Mouse (Mus musculus): ENCODE data around the gene Helz2. TPM values are rescaled to one million over a fixed set of nuclear protein-coding genes. Genes with fewer than 3 reads are reported as not detected.

Gene Helz2
- polyA plus RNA-seq, 1 experiment from 2014 or later, result 1.7 TPM

Other genes starting within 250 kb of the Helz2 start
- gene Chrna4, start 198.5 kb downstream of the Helz2 start, polyA plus RNA-seq (2016; fragmentation: Nextera tagmentation; extraction: Ambion mirVana), result 0.19 and 0.31 TPM in 2 replicates
- gene Kcnq2, start 106.7 kb downstream of the Helz2 start, polyA plus RNA-seq (2016; fragmentation: Nextera tagmentation; extraction: Ambion mirVana), result 0.11 TPM in 1 of 2 replicates, not detected in the other
- 7.7 and 7.9 TPM in 2 replicates for gene Eef1a2, start 85.0 kb downstream of the Helz2 start, polyA plus RNA-seq (2016; fragmentation: Nextera tagmentation; extraction: Ambion mirVana)
- 174 and 175 TPM in 2 replicates for gene Ppdpf, start 54.8 kb downstream of the Helz2 start, polyA plus RNA-seq (2016; fragmentation: Nextera tagmentation; extraction: Ambion mirVana)
- not detected in 2 replicates for gene Ptk6, start 39.2 kb downstream of the Helz2 start, polyA plus RNA-seq (2016; fragmentation: Nextera tagmentation; extraction: Ambion mirVana)
- gene Srms, start 28.8 kb downstream of the Helz2 start, polyA plus RNA-seq (2016; fragmentation: Nextera tagmentation; extraction: Ambion mirVana), result 0.23 and 0.32 TPM in 2 replicates
- gene Fndc11, start 22.0 kb downstream of the Helz2 start, polyA plus RNA-seq (2016; fragmentation: Nextera tagmentation; extraction: Ambion mirVana), result not detected in 2 replicates
- gene Gmeb2, start 46.0 kb upstream of the Helz2 start, polyA plus RNA-seq (2016; fragmentation: Nextera tagmentation; extraction: Ambion mirVana), result 10.3 and 10.7 TPM in 2 replicates
- 0.45 and 0.80 TPM in 2 replicates for gene Stmn3, start 72.5 kb upstream of the Helz2 start, polyA plus RNA-seq (2016; fragmentation: Nextera tagmentation; extraction: Ambion mirVana)
- gene Rtel1, start 77.7 kb upstream of the Helz2 start, polyA plus RNA-seq (2016; fragmentation: Nextera tagmentation; extraction: Ambion mirVana), result 29.0 and 30.0 TPM in 2 replicates
- gene Zgpat, start 122.9 kb upstream of the Helz2 start, polyA plus RNA-seq (2016; fragmentation: Nextera tagmentation; extraction: Ambion mirVana), result 33.8 and 33.9 TPM in 2 replicates
- gene Arfrp1, start 123.4 kb upstream of the Helz2 start, polyA plus RNA-seq (2016; fragmentation: Nextera tagmentation; extraction: Ambion mirVana), result 50.0 and 54.1 TPM in 2 replicates
- gene Lime1, start 138.1 kb upstream of the Helz2 start, polyA plus RNA-seq (2016; fragmentation: Nextera tagmentation; extraction: Ambion mirVana), result 16.2 and 16.9 TPM in 2 replicates
- 13.5 and 15.1 TPM in 2 replicates for gene Zbtb46, start 217.4 kb upstream of the Helz2 start, polyA plus RNA-seq (2016; fragmentation: Nextera tagmentation; extraction: Ambion mirVana)